Mouse (Mus musculus) olfactory bulb, adult 2 months (tissue): ENCODE results near the gene Sppl2a.

Experiments used
- CTCF ChIP-seq: fragments of 200-500 bp; IDR thresholded peaks from 2 replicates; pipeline ENCODE4 v1.5.1; 2012; ENCODE audit warnings: low read depth, mild to moderate bottlenecking, low read length, moderate library complexity; ENCODE audit not compliant: insufficient read depth
- POLR2A ChIP-seq: fragments of 200-500 bp; IDR thresholded peaks from 2 replicates; pipeline ENCODE4 v1.6.1; 2012; ENCODE audit warnings: mild to moderate bottlenecking, low read depth, low read length, moderate library complexity; ENCODE audit not compliant: insufficient read depth

- TF ChIP-seq POLR2A (no peak), CTCF (no peak)
Measured at GRCm38 (mm10) chr2:126916236-126916635, 16.8 kb downstream of the Sppl2a start.
